Mouse (Mus musculus): ENCODE results near the gene Ablim1. TPM values are rescaled to one million over a fixed set of nuclear protein-coding genes. Genes with fewer than 3 reads are reported as not detected.

The Ablim1 gene
- polyA plus RNA-seq, 1 experiment from 2014 or later: 26.6 TPM

DNA sequence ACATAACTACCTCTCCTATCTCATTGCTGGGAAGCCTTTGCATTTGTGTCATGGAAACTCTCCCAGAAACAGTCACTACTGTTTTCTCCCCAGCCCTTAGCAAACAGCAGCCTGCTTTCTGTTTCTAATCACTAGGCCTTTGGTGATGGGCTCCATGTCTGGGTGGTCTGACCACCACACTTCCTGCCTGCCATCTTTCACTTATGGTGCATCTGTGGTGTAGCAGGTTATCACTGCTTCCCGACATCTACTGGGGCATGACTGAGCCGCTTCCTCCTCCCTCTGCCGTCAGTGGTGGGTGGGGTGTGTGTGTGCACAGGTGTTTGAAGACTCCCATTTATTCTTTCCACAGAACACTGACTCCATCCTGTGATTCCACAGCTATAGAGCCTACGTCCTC, 183.4 kb downstream of the Ablim1 start:
- peaks cover 14% of the 10 kb centered on the region for H3K4me1 ChIP-seq
- H3K4me3 ChIP-seq: no peak overlapping the region
- no peak overlapping the region for H3K4me2 ChIP-seq (replicated peaks)
- no peak overlapping the region for H3K27ac ChIP-seq
- ATAC-seq (ENCODE audit: low FRiP score): no peak
- 80% methylated on average over 4 of the region's 4 CpGs for WGBS
- H3K9ac ChIP-seq: no peak overlapping the region
- H3K9me3 ChIP-seq (replicated peaks): no peaks in the 10 kb centered on the region
- H3K27me3 ChIP-seq: no peaks in the 10 kb centered on the region
- H3K36me3 ChIP-seq: no peaks in the 10 kb centered on the region

DNA sequence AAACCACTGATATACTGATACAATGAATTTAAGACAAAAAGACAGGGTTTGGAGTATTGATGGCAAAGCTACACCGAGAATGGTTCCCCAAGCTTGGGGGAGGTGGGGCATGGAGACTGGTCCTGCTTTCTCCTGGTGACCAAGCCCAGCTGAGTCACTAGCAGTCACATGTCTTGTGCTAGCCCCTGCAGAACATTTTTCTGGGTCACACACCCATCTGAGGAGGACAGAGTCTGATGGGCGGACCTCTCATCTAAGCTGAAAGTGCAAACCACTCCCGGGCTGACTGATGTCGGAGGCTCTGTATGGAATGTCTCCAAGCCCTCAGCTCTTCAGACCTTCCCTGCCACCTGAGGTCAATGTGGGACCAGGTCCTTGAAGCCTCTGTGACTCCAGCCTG, 184.1 kb downstream of the Ablim1 start:
- WGBS: 87% methylated on average over 4 of the region's 4 CpGs
- Histone ChIP-seq H3K9me3 (replicated peaks) (no peaks in the 10 kb centered on the region), H3K4me1 (peaks cover 14% of the 10 kb centered on the region), H3K27ac (no peak overlapping the region), H3K9ac (no peak overlapping the region), H3K4me3 (no peak overlapping the region), H3K4me2 (replicated peaks) (no peak overlapping the region), H3K36me3 (no peaks in the 10 kb centered on the region), H3K27me3 (no peaks in the 10 kb centered on the region)
- ATAC-seq (ENCODE audit: low FRiP score): no peak

DNA sequence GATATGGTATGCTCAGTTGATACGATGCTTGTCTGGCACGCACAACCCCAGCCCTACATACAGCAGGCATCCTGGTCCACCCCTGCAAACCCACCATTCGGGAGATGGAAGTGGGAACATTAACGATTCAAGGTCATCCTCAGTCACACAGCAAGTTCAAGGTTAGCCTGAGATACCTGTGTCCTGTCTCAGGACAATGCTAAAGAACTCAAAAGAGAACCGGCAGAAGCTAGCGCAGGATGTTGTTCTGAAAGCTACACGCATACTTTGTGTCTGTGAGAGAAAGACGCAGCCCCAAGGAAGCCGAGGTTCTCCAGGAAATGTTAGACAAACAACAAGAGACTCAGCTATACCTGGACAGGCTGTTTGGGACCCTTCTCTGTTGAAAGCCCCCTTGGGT, 185.0 kb downstream of the Ablim1 start:
- Histone ChIP-seq H3K4me2 (replicated peaks) (no peak overlapping the region), H3K9me3 (replicated peaks) (no peaks in the 10 kb centered on the region), H3K4me1 (peaks cover 11% of the 10 kb centered on the region), H3K4me3 (no peak overlapping the region), H3K36me3 (no peaks in the 10 kb centered on the region), H3K27me3 (no peaks in the 10 kb centered on the region), H3K9ac (no peak overlapping the region), H3K27ac (no peak overlapping the region)
- WGBS: 92% methylated on average over 9 of the region's 9 CpGs
- no peak for ATAC-seq (ENCODE audit: low FRiP score)

DNA sequence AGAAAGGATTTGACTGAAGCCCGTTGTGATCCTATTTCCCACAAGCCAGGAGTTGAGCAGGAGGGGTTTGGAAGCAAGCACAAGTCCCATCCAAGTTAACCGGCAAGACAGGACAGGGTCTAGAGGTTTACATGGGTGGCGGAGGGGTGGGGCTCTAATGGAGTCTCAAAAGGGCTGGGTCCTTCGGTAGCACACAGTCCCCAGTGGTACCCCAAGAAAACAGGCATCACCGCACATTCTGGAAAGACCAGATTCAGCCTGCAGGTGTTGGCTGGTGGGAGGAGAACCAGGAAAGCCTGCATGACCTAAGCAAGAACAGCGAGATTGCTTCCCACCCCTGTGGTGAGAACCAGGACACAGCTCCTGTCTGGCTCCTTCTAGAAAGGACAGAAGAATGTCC, 186.7 kb downstream of the Ablim1 start:
- Histone ChIP-seq H3K9me3 (replicated peaks) (no peaks in the 10 kb centered on the region), H3K27ac (no peak overlapping the region), H3K27me3 (no peaks in the 10 kb centered on the region), H3K4me2 (replicated peaks) (no peak overlapping the region), H3K36me3 (no peaks in the 10 kb centered on the region), H3K4me1 (0 out of 2 replicates have a peak, but pooled peaks cover 3% of the 10 kb centered on the region), H3K4me3 (no peak overlapping the region), H3K9ac (no peak overlapping the region)
- ATAC-seq (ENCODE audit: low FRiP score): no peak
- WGBS: 72% methylated on average over 6 of the region's 6 CpGs

DNA sequence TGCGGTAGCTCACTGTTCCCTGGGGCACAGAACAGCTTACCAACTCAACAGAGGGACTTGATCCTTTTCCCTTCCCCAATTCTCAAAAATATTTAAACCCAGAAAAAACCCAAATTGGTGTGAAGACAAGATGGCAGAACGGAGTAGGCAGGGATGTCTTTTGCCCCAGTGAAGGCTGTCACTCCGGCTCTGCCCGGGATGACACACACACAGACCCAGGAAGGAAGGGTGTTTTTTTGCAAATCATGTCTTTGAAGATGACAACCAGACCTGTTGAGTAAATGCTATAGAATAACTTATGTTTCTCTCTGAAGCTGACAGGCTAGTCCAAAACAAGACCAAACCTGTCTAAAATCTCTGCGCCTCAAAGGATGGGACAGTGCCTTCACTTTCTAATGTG, 187.2 kb downstream of the Ablim1 start:
- H3K9ac ChIP-seq: no peak overlapping the region
- no peak overlapping the region for H3K4me2 ChIP-seq (replicated peaks)
- ATAC-seq (ENCODE audit: low FRiP score): no peak
- no peak overlapping the region for H3K4me3 ChIP-seq
- 87% methylated on average over 5 of the region's 5 CpGs for WGBS
- H3K27ac ChIP-seq: no peak overlapping the region
- no peaks in the 10 kb centered on the region for H3K9me3 ChIP-seq (replicated peaks)
- no peaks in the 10 kb centered on the region for H3K36me3 ChIP-seq
- no peaks in the 10 kb centered on the region for H3K27me3 ChIP-seq
- H3K4me1 ChIP-seq: 0 out of 2 replicates have a peak, but pooled peaks cover 3% of the 10 kb centered on the region

DNA sequence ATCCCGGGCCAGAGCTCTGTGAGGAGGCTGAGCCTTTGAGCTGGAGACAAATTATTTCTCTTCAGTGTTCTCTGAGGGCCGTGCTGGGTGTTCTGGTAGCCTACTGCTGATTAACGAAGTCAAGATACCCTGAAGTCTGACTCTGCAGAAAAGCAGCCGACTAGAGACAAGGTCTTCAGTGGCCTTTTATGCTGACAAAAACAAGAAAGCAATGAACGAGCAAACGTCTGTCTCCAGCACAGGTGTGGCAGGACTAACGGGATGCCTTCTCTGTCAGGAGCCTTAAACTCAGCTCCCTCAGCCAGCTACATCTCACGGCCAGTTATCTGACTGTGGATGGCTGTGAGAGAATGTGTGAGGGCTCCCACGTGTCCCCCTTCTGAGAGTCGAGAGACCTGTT, 187.8 kb downstream of the Ablim1 start:
- Histone ChIP-seq H3K4me2 (replicated peaks) (no peak overlapping the region), H3K27ac (no peak overlapping the region), H3K4me3 (no peak overlapping the region), H3K36me3 (no peaks in the 10 kb centered on the region), H3K9ac (no peak overlapping the region), H3K9me3 (replicated peaks) (no peaks in the 10 kb centered on the region), H3K27me3 (no peaks in the 10 kb centered on the region), H3K4me1 (0 out of 2 replicates have a peak, but pooled peaks cover 3% of the 10 kb centered on the region)
- no peak for ATAC-seq (ENCODE audit: low FRiP score)
- WGBS: 74% methylated on average over 10 of the region's 10 CpGs

DNA sequence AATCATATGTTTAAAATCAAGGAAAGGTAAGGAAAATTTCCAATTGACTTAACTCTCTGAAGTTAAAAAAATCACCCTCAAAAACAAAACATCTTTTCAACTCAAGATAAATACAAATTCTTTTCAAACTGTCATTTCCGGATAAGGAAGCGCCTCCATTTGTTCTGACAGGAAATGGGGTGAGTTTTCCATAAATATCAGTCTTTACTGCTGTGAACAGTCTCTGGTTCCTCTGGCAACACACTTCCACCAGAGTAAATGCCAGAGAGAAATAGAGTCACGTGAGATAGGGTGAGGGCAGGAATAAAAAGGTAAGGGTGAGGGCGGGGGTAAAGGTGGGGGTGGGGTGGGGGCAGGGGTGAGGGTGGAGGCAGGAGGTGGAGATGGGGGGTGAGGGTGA, 189.8 kb downstream of the Ablim1 start:
- no peak for ATAC-seq (ENCODE audit: low FRiP score)
- Histone ChIP-seq H3K9me3 (replicated peaks) (no peaks in the 10 kb centered on the region), H3K27ac (no peak overlapping the region), H3K36me3 (no peaks in the 10 kb centered on the region), H3K27me3 (no peaks in the 10 kb centered on the region), H3K4me1 (0 out of 2 replicates have a peak, but pooled peaks cover 3% of the 10 kb centered on the region), H3K4me2 (replicated peaks) (no peak overlapping the region), H3K9ac (no peak overlapping the region), H3K4me3 (no peak overlapping the region)
- WGBS: 78% methylated on average over 4 of the region's 4 CpGs

DNA sequence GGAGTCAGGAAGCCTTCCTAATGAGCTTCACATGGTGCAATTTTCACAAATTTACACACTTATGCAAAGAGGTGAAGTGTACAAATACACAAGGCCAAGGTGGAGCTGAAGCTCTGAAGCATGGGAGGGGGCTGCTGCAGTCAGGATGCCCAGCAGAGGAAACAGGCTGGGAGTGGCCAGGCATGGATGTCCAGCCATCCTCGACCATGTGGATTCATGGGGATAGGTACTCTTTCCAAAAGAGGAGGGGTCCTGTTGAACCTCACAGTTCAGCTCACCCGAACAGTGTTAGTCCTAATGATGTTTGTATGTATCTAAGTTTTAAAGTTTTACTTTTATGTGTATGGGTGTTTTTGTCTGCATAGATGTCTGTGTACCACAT, 190.6 kb downstream of the Ablim1 start:
- no peak for ATAC-seq (ENCODE audit: low FRiP score)
- 86% methylated on average over 2 of the region's 2 CpGs for WGBS
- Histone ChIP-seq H3K4me3 (no peak overlapping the region), H3K27me3 (no peaks in the 10 kb centered on the region), H3K36me3 (no peaks in the 10 kb centered on the region), H3K4me1 (peaks cover 7% of the 10 kb centered on the region), H3K27ac (no peak overlapping the region), H3K9me3 (replicated peaks) (no peaks in the 10 kb centered on the region), H3K4me2 (replicated peaks) (no peak overlapping the region), H3K9ac (no peak overlapping the region)

DNA sequence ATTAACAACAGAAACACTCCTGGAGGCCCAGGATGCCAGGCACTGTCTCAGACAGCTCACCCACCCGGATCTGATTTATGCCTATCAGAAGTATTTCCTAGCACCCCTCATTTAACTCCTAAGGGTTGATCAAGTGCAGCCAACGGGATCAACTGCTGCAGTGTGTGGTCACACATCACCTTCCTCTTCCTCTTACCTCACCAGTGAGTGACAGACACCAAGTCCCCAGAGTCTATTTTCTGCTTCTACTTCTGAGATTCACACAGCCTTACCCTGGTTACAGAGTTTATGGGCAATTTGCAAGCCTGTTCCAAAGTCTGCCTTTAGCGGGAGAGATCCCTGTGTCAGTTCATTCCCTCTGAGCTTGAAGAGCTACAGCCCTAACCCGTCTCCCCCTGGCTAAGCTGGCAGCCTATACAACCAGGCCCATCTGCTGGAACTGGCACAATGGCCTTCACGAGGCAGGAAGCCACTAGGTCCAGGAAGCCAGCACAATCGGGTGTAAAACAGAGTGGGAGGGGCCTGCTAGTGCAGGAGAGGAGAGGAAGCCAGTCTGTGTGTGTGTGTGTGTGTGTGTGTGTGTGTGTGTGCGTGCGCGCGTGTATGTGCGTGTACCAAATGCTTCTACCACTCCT, 191.1 kb downstream of the Ablim1 start:
- H3K36me3 ChIP-seq: no peaks in the 10 kb centered on the region
- no peak for ATAC-seq (ENCODE audit: low FRiP score)
- peaks cover 12% of the 10 kb centered on the region for H3K4me1 ChIP-seq
- no peak overlapping the region for H3K9ac ChIP-seq
- H3K4me2 ChIP-seq (replicated peaks): no peak overlapping the region
- H3K9me3 ChIP-seq (replicated peaks): no peaks in the 10 kb centered on the region
- WGBS: 70% methylated on average over 11 of the region's 11 CpGs
- peak overlapping the region; percentile 14; the same call in 1 of the 2 replicates for H3K27ac ChIP-seq
- no peak overlapping the region for H3K4me3 ChIP-seq
- H3K27me3 ChIP-seq: no peaks in the 10 kb centered on the region

DNA sequence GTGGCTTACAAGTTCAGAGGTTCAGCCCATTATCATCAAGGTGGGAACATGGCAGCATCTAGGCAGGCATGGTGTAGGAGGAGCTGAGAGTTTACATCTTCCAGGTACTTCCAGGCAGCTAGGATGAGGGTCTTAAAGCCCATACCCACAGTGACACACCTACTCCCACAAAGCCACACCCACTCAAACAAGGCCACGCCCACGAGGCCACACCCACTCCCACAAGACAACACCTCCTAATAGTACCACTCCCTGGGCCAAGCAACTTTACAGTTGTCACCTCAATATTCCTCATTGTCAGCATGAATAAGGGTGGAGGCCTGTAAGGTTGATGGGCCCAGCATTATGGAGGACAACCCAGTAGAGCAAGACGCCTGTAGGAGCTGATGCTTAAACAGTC, 192.5 kb downstream of the Ablim1 start:
- Histone ChIP-seq H3K4me2 (replicated peaks) (no peak overlapping the region), H3K9me3 (replicated peaks) (no peaks in the 10 kb centered on the region), H3K9ac (no peak overlapping the region), H3K27ac (no peak overlapping the region), H3K27me3 (no peaks in the 10 kb centered on the region), H3K4me3 (no peak overlapping the region), H3K4me1 (peaks cover 21% of the 10 kb centered on the region), H3K36me3 (no peaks in the 10 kb centered on the region)
- WGBS: 88% methylated on average over 3 of the region's 3 CpGs
- no peak for ATAC-seq (ENCODE audit: low FRiP score)

DNA sequence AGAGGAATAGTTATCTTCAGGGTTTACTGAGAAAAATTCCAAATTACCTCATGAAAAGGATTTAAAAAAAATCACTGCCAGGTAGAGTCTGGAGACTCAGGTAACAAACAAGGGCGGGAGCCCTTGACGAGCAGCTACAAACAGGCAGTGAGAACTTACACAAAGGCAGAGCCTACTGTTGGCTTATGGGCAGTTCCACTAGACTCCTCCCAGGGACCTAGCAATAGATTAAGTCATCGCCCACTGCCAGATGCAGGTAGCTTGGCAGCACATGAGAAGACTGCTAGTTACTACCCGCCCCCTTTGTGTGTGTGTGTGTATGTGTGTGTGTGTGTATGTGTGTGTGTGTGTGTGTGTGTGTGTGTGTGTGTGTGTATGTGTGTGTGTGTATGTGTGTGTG, 193.7 kb downstream of the Ablim1 start:
- no peaks in the 10 kb centered on the region for H3K36me3 ChIP-seq
- H3K27ac ChIP-seq: no peak overlapping the region
- H3K4me1 ChIP-seq: peaks cover 30% of the 10 kb centered on the region
- no peak overlapping the region for H3K4me3 ChIP-seq
- no peaks in the 10 kb centered on the region for H3K9me3 ChIP-seq (replicated peaks)
- 89% methylated on average over 4 of the region's 4 CpGs for WGBS
- no peaks in the 10 kb centered on the region for H3K27me3 ChIP-seq
- H3K9ac ChIP-seq: no peak overlapping the region
- H3K4me2 ChIP-seq (replicated peaks): no peak overlapping the region
- ATAC-seq (ENCODE audit: low FRiP score): no peak

DNA sequence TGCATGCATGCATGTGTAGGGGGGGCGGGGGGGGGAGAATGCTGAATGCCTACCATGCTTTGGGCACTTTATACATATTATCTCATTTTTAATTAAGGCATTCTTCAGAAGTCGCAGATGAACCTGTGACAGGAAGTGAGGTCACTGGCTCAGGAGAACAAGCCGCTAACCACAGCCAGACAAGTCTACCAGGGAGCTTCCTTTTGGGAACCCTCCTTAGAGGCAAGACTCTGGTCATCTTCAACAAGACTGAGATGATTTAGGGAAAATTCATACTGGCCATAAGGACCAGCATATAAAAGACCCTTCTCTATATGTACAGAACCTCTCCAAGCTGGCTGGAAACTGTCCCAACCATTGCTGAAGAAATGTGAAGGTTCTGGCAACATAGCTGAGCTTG, 195.1 kb downstream of the Ablim1 start:
- H3K4me2 ChIP-seq (replicated peaks): peak overlapping the region; percentile 47; the same call in 1 of the 2 replicates
- no peak overlapping the region for H3K4me3 ChIP-seq
- WGBS: 72% methylated on average over 3 of the region's 3 CpGs
- H3K4me1 ChIP-seq: peaks cover 35% of the 10 kb centered on the region
- H3K9me3 ChIP-seq (replicated peaks): no peaks in the 10 kb centered on the region
- H3K9ac ChIP-seq: no peak overlapping the region
- peak overlapping the region; percentile 64; the same call in 1 of the 2 replicates for H3K27ac ChIP-seq
- H3K36me3 ChIP-seq: no peaks in the 10 kb centered on the region
- no peak for ATAC-seq (ENCODE audit: low FRiP score)
- H3K27me3 ChIP-seq: no peaks in the 10 kb centered on the region

DNA sequence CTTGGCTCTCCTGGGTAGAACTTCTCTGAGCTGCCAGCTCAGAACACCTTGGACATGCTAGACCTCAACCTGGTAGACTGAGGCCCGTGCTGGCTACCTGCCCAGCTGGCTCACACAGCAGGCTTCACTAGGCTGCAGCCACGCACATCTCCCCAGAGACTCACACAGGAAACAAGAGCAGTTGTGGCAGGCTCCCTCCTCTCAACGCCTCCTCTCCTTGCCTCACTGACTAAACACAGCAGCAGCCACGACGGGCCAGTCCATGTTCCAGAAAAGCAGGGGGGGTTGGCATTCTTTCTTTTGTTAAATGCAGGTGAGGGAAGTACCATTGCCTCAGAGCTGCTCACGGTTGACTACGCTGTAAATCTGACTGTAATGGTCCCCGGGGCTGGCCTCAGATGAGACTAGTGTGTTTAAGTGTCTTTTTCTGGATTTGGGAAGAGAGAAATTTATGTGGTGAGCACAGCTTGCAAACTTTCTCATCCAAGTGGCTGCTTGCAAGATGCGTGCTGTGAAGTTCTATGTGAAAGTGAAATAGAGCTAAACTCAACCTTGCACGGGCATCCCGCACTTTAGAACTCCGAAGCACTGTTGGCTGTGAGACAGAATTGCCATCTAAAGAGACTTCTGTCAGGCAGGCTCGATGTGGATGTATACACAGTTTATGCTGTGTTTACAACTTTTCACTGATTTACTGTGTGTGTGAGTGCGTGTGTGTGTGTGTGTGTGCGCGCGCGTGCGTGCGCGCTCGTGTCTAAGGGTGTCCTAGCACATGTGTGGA, 195.7 kb downstream of the Ablim1 start:
- peak; percentile 88 for ATAC-seq (ENCODE audit: low FRiP score)
- H3K27me3 ChIP-seq: no peaks in the 10 kb centered on the region
- H3K27ac ChIP-seq: peak overlapping the region; percentile 64
- H3K9me3 ChIP-seq (replicated peaks): no peaks in the 10 kb centered on the region
- peak overlapping the region; percentile 50 for H3K9ac ChIP-seq
- H3K4me2 ChIP-seq (replicated peaks): peak overlapping the region; percentile 47
- H3K4me1 ChIP-seq: peaks cover 35% of the 10 kb centered on the region
- no peaks in the 10 kb centered on the region for H3K36me3 ChIP-seq
- H3K4me3 ChIP-seq: peak overlapping the region; percentile 27
- WGBS: 44% methylated on average over 22 of the region's 22 CpGs

All from hindbrain, embryonic 12.5 days (tissue).